Mouse (Mus musculus) lung, embryonic 14.5 days (tissue): ENCODE measurements around the gene Olfr594. TPM values are rescaled to one million over a fixed set of nuclear protein-coding genes. Genes with fewer than 3 reads are reported as not detected.
"Not testable (repeated sequence)": the region's sequence is repeated elsewhere in the genome, so short reads cannot be mapped to it uniquely, and the experiment has no call there.

Source experiments
- ATAC-seq: fragments of 200-750 bp; cut with Nextera tagmentation; 2 replicates; pipeline ENCODE4 v1.8.0; 2017; ENCODE audit warnings: mild to moderate bottlenecking, moderate TSS enrichment, moderate library complexity; ENCODE audit not compliant: insufficient read depth
- DNase-seq: peaks from one replicate; pipeline ENCODE4 v3.0.0-alpha.2; 2015
- H3K27ac ChIP-seq: fragments of 300-500 bp; sonication (generic); 2 replicates; pipeline ENCODE4 v1.5.1; 2014; ENCODE audit warnings: low read depth, mild to moderate bottlenecking, moderate library complexity
- H3K27me3 ChIP-seq: fragments of 300-500 bp; sonication (generic); 2 replicates; pipeline ENCODE4 v1.6.1; 2014; ENCODE audit warnings: low read length, control low read depth; ENCODE audit not compliant: insufficient read depth
- H3K36me3 ChIP-seq: fragments of 300-500 bp; sonication (generic); 2 replicates; pipeline ENCODE4 v1.6.1; 2014; ENCODE audit warnings: control low read depth; ENCODE audit not compliant: insufficient read depth
- H3K4me1 ChIP-seq: fragments of 300-500 bp; sonication (generic); 2 replicates; pipeline ENCODE4 v1.6.1; 2014; ENCODE audit warnings: antibody characterized with exemption, control low read depth; ENCODE audit not compliant: insufficient read depth
- H3K4me2 ChIP-seq: fragments of 300-500 bp; sonication (generic); 2 replicates; pipeline ENCODE4 v1.6.1; 2014; ENCODE audit warnings: mild to moderate bottlenecking
- H3K4me3 ChIP-seq: fragments of 300-500 bp; sonication (generic); 2 replicates; pipeline ENCODE4 v1.5.1; 2014; ENCODE audit warnings: low read depth, low read length
- H3K9ac ChIP-seq: fragments of 300-500 bp; sonication (generic); 2 replicates; pipeline ENCODE4 v1.6.1; 2014
- H3K9me3 ChIP-seq: fragments of 300-500 bp; sonication (generic); 2 replicates; pipeline ENCODE4 v1.6.1; 2016; ENCODE audit warnings: low read depth, low read length, control low read depth
- CTCF ChIP-seq: IDR thresholded peaks from 2 replicates; pipeline ENCODE4 v1.5.1; 2016; ENCODE audit warnings: antibody characterized with exemption, low read depth
- WGBS: fragments of 180-500 bp; shearing (Covaris S2); extraction: QIAGEN DNeasy Blood & Tissue Kit; methylation state at CpG from one replicate; pipeline ENCODE4 v1.1.7; 2014; 5-methylcytosine and 5-hydroxymethylcytosine counted together
- microRNA-seq: library from miRNA; unstranded; fragments of <30 nt; microRNA quantifications from one replicate; pipeline ENCODE4, GENCODE M21; 2016; ENCODE audit warnings: borderline number of aligned reads
- polyA plus RNA-seq: library from polyadenylated mRNA; unstranded; fragments of >200 nt; fragmentation: Nextera tagmentation; extraction: Ambion mirVana; gene quantifications from 2 replicates; pipeline ENCODE4 v1.2.1, GENCODE M21; 2014

Olfr594 gene
- polyA plus RNA-seq: not detected in 2 replicates

DNA sequence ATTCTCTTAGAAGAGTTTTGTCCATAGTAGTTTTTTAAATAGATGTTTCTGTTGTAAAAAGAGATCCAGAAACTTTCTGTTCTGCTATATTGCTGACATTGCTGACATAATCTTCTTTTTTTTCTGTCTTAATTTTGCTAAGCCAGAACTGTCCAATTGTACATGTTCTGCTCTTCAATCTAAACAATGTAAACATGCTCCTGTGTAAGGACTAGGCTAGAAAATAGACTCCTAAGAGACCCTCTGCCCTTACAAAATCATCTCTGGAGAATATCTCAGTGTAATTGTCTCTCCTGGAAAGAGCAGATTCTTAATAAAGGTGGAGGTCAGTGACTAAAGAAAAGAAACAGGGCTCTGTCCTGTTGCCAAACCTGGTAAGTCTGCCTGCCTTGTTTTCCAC, at the start of gene Olfr594:
Gene Olfr594, plus strand, starts transcription at position 301 of the 400 bp plus-strand sequence.
- DNase-seq: no peak
- no peaks in the 10 kb centered on the region for H3K36me3 ChIP-seq
- no peak for TF ChIP-seq CTCF

GRCm38 (mm10) chr7:103169697-103170096, 47.1 kb upstream of the Olfr594 start:
- no peaks in the 10 kb centered on the region for H3K36me3 ChIP-seq
- no peaks in the 10 kb centered on the region for H3K4me1 ChIP-seq
- ATAC-seq: no peak
- no peak overlapping the region for H3K4me3 ChIP-seq
- 68% methylated on average over 5 of the region's 5 CpGs for WGBS
- no peaks in the 10 kb centered on the region for H3K27me3 ChIP-seq
- TF ChIP-seq CTCF: no peak
- H3K9ac ChIP-seq: no peak overlapping the region
- no peaks in the 10 kb centered on the region for H3K9me3 ChIP-seq
- H3K4me2 ChIP-seq: no peak overlapping the region
- H3K27ac ChIP-seq: no peak overlapping the region
- DNase-seq: no peak

More for the DNA sequence above, at the start of gene Olfr594:
- H3K4me1 ChIP-seq: no peaks in the 10 kb centered on the region
- no peaks in the 10 kb centered on the region for H3K27me3 ChIP-seq
- H3K4me2 ChIP-seq: no peak within 1 kb of the TSS
- no peaks in the 10 kb centered on the region for H3K9me3 ChIP-seq
- H3K9ac ChIP-seq: no peak within 1 kb of the TSS
- no peak within 1 kb of the TSS for H3K4me3 ChIP-seq
- ATAC-seq: no peak
- H3K27ac ChIP-seq: no peak within 1 kb of the TSS

DNA sequence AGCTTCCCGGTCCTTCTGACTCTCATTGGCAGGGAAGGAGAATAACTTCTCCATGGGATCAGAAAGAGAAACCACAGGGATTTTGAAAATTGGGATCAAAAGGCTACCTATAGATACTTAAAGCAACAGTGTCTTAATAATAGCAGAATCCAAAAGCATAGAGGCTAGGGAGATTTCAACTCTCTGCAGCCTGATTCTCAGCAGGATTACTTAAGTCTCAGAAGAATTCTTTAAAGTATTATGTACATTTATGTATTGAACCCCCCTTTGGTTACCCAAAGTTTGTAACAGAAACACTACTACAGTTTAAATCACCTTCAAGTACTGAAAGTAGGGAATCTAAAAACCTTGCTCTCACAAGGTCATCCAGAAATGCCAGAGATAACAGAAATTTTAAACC, 38.6 kb upstream of the Olfr594 start, which contains the start of gene Olfr591:
Gene Olfr591, minus strand, starts transcription at position 101 of the 400 bp plus-strand sequence.
- Histone ChIP-seq H3K27ac (no peak within 1 kb of the TSS), H3K4me2 (no peak within 1 kb of the TSS), H3K36me3 (no peaks in the 10 kb centered on the region), H3K27me3 (no peaks in the 10 kb centered on the region), H3K4me1 (no peaks in the 10 kb centered on the region), H3K9me3 (no peaks in the 10 kb centered on the region), H3K9ac (no peak within 1 kb of the TSS), H3K4me3 (no peak within 1 kb of the TSS)
- no peak for ATAC-seq
- 68% methylated on average over 1 of the region's 1 CpGs for WGBS
- no peak for DNase-seq
- TF ChIP-seq CTCF: no peak

DNA sequence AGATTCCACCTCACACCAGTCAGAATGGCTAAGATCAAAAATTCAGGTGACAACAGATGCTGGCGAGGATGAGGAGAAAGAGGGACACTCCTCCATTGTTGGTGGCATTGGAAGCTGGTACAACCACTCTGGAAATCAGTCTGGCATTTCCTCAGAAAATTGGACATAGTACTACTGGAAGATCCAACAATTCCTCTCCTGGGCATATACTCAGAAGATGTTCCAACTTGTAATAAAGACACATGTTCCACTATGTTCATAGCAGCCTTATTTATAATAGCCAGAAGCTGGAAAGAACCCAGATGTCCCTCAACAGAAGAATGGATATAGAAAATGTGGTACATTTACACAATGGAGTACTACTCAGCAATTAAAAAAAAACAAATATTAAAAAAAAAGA, 32.3 kb upstream of the Olfr594 start, which contains the start of gene Olfr592:
Gene Olfr592, plus strand, starts transcription at position 301 of the 400 bp plus-strand sequence.
- H3K27me3 ChIP-seq, H3K27ac ChIP-seq, H3K9ac ChIP-seq, ATAC-seq, DNase-seq, H3K4me2 ChIP-seq, H3K9me3 ChIP-seq, H3K36me3 ChIP-seq, H3K4me1 ChIP-seq, H3K4me3 ChIP-seq: not testable (repeated sequence)
- 72% methylated on average over 1 of the region's 1 CpGs for whole genome bisulfite sequencing

GRCm38 (mm10) chr7:103211562-103211961, 5.2 kb upstream of the Olfr594 start, which contains the start of gene Olfr593:
Olfr593 (plus strand) TSS chr7:103211862.
- no peaks in the 10 kb centered on the region for H3K9me3 ChIP-seq
- H3K36me3 ChIP-seq: no peaks in the 10 kb centered on the region
- no peak for ATAC-seq
- H3K4me1 ChIP-seq: no peaks in the 10 kb centered on the region
- no peak within 1 kb of the TSS for H3K9ac ChIP-seq
- H3K27ac ChIP-seq: no peak within 1 kb of the TSS
- WGBS: 67% methylated on average over 1 of the region's 1 CpGs
- H3K27me3 ChIP-seq: no peaks in the 10 kb centered on the region
- H3K4me3 ChIP-seq: no peak within 1 kb of the TSS
- no peak within 1 kb of the TSS for H3K4me2 ChIP-seq
- no peak for TF ChIP-seq CTCF
- no peak for DNase-seq

- H3K9me3 ChIP-seq, H3K4me2 ChIP-seq, H3K4me1 ChIP-seq, DNase-seq, H3K27ac ChIP-seq, H3K36me3 ChIP-seq, H3K9ac ChIP-seq, ATAC-seq, H3K4me3 ChIP-seq, H3K27me3 ChIP-seq: not testable (repeated sequence)
- 80% methylated on average over 5 of the region's 5 CpGs for WGBS
Observed at GRCm38 (mm10) chr7:103212050-103212449, 4.7 kb upstream of the Olfr594 start.

DNA sequence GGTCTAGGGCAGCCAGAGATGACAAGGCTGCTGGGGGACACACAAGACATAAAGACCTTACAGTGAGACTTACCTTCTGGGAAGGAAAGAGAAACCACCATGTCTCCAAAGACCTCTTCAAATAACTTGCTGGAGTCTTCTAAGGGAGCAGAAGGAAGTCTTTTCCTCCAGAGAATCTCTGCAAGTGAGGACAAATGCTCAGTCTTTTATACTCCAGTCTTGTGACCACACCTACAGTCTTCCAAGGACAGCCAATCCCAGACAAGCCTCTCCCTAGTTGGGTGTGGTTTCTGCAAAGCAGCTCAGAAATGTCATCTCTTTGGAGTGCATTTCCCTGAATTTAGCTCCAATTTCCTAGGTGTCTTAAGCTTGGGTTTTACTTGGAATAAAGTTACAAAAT, 35.6 kb downstream of the Olfr594 start, which contains the start of gene Usp17ld:
Gene Usp17ld, minus strand, starts transcription at position 101 of the 400 bp plus-strand sequence.
- H3K4me1 ChIP-seq, H3K4me2 ChIP-seq, H3K27me3 ChIP-seq, H3K36me3 ChIP-seq, H3K27ac ChIP-seq, ATAC-seq, DNase-seq, H3K4me3 ChIP-seq, H3K9me3 ChIP-seq, H3K9ac ChIP-seq: not testable (repeated sequence)

Small RNAs within 50 kb of the gene (microRNA-seq; reads per million reads assigned to microRNA genes)
- gene Gm23550 (not detected), gene Gm25171 (not detected)

Other genes with a start within 250 kb of the Olfr594 start
- not detected in 2 replicates for gene Olfr577, start 241.1 kb upstream of the Olfr594 start, polyA plus RNA-seq
- not detected in 2 replicates for gene Olfr578, start 227.7 kb upstream of the Olfr594 start, polyA plus RNA-seq
- not detected in 2 replicates for gene Olfr582, start 179.0 kb upstream of the Olfr594 start, polyA plus RNA-seq
- gene Olfr583, start 165.7 kb upstream of the Olfr594 start, polyA plus RNA-seq: not detected in 2 replicates
- not detected in 2 replicates for gene Olfr584, start 135.1 kb upstream of the Olfr594 start, polyA plus RNA-seq
- not detected in 2 replicates for gene Olfr585, start 119.3 kb upstream of the Olfr594 start, polyA plus RNA-seq
- gene Olfr586, start 91.4 kb upstream of the Olfr594 start, polyA plus RNA-seq: not detected in 2 replicates
- gene Olfr588-ps1, start 76.1 kb upstream of the Olfr594 start, polyA plus RNA-seq: not detected in 2 replicates
- not detected in 2 replicates for gene Olfr589, start 60.6 kb upstream of the Olfr594 start, polyA plus RNA-seq
- gene Olfr591, start 38.7 kb upstream of the Olfr594 start, polyA plus RNA-seq: not detected in 2 replicates
- gene Olfr592, start 32.2 kb upstream of the Olfr594 start, polyA plus RNA-seq: not detected in 2 replicates
- not detected in 2 replicates for gene Olfr593, start 5.1 kb upstream of the Olfr594 start, polyA plus RNA-seq
- not detected in 2 replicates for gene Usp17ld, start 35.5 kb downstream of the Olfr594 start, polyA plus RNA-seq
- not detected in 2 replicates for gene Olfr596, start 88.7 kb downstream of the Olfr594 start, polyA plus RNA-seq
- not detected in 2 replicates for gene Olfr597, start 99.3 kb downstream of the Olfr594 start, polyA plus RNA-seq
- not detected in 2 replicates for gene Olfr598, start 106.6 kb downstream of the Olfr594 start, polyA plus RNA-seq
- gene Olfr599, start 118.9 kb downstream of the Olfr594 start, polyA plus RNA-seq: not detected in 2 replicates
- not detected in 2 replicates for gene Olfr600, start 132.7 kb downstream of the Olfr594 start, polyA plus RNA-seq
- gene Olfr601, start 145.7 kb downstream of the Olfr594 start, polyA plus RNA-seq: not detected in 2 replicates
- gene Olfr603, start 169.2 kb downstream of the Olfr594 start, polyA plus RNA-seq: not detected in 2 replicates
- not detected in 2 replicates for gene Usp17lc, start 198.1 kb downstream of the Olfr594 start, polyA plus RNA-seq
- not detected in 2 replicates for gene Olfr605, start 228.4 kb downstream of the Olfr594 start, polyA plus RNA-seq
- gene Olfr606, start 232.1 kb downstream of the Olfr594 start, polyA plus RNA-seq: not detected in 2 replicates
- gene Olfr607, start 247.2 kb downstream of the Olfr594 start, polyA plus RNA-seq: not detected in 2 replicates